Mouse (Mus musculus): ENCODE data around the gene Fkbpl. TPM values are rescaled to one million over a fixed set of nuclear protein-coding genes. Genes with fewer than 3 reads are reported as not detected.

Fkbpl gene
- total and polyA plus RNA-seq, 3 experiments: 6.4 to 7.0 TPM; not detected in 1

- H3K9ac ChIP-seq (ENCODE audit: control insufficient read depth, low read depth, low read length, poor library complexity, severe bottlenecking): no peak overlapping the region
- no peak for DNase-seq (ENCODE audit: low read depth, low spot score)
- no peaks in the 10 kb centered on the region for H3K9me3 ChIP-seq (replicated peaks; ENCODE audit: insufficient read depth, low read length)
- no peak for TF ChIP-seq GATA1 (IDR thresholded peaks at IDR 0.05; ENCODE audit: low read depth, low read length)
- TF ChIP-seq POLR2AphosphoS5 (IDR thresholded peaks at IDR 0.05; ENCODE audit: borderline replicate concordance, low read depth, low read length): no peak
- TF ChIP-seq KAT2A (conservative IDR thresholded peaks at IDR 0.05; ENCODE audit: low read depth, low read length): no peak
- no peak for TF ChIP-seq UBTF (IDR thresholded peaks at IDR 0.05; ENCODE audit: borderline replicate concordance, insufficient read depth, low read depth, low read length)
- no peak for TF ChIP-seq HCFC1 (IDR thresholded peaks at IDR 0.05; ENCODE audit: low read depth, low read length)
- no peak for TF ChIP-seq TBP (IDR thresholded peaks at IDR 0.05; ENCODE audit: low read depth, low read length)
- TF ChIP-seq MEF2A (IDR thresholded peaks at IDR 0.05; ENCODE audit: extremely low read depth, insufficient replicate concordance, low read depth, low read length, poor library complexity, severe bottlenecking): no peak
- no peak for TF ChIP-seq CTCF (IDR thresholded peaks at IDR 0.05 in 2 of 3, conservative IDR thresholded peaks at IDR 0.05 in 1 of 3; ENCODE audit: control insufficient read depth in 1 of 3, insufficient read depth in 1 of 3, low read depth in 2 of 3, low read length in 3 of 3, poor library complexity in 1 of 3, severe bottlenecking in 1 of 3)
- TF ChIP-seq TAL1 (IDR thresholded peaks at IDR 0.05; ENCODE audit: low read length): no peak
- TF ChIP-seq SMC3 (IDR thresholded peaks at IDR 0.05; ENCODE audit: low read depth, low read length): no peak
- no peak for TF ChIP-seq ZC3H11A (IDR thresholded peaks at IDR 0.05; ENCODE audit: low read depth, low read length)
- no peak for TF ChIP-seq ELF1 (IDR thresholded peaks at IDR 0.05; ENCODE audit: low read depth, low read length)
- TF ChIP-seq ZKSCAN1 (IDR thresholded peaks at IDR 0.05; ENCODE audit: low read depth, low read length): no peak
- TF ChIP-seq TCF12 (IDR thresholded peaks at IDR 0.05; ENCODE audit: low read depth, low read length): no peak
- no peaks in the 10 kb centered on the region for H3K27me3 ChIP-seq (ENCODE audit: control insufficient read depth in 1 of 2, insufficient read depth in 2 of 2, low read length in 2 of 2)
- no peaks in the 10 kb centered on the region for H3K79me2 ChIP-seq (ENCODE audit: control insufficient read depth, insufficient read depth, low read length, poor library complexity)
- no peak overlapping the region for H3K4me3 ChIP-seq (ENCODE audit: control insufficient read depth in 1 of 2, insufficient read depth in 1 of 2, low read depth in 2 of 2, low read length in 2 of 2)
- H3K36me3 ChIP-seq (ENCODE audit: control insufficient read depth in 1 of 2, insufficient read depth in 2 of 2, low read length in 2 of 2): no peaks in the 10 kb centered on the region
- H3K27ac ChIP-seq (ENCODE audit: control insufficient read depth, low read depth, low read length): no peak overlapping the region
- no peaks in the 10 kb centered on the region; a peak in 1 of 4 replicates for H3K4me1 ChIP-seq (ENCODE audit: control insufficient read depth in 1 of 2, insufficient read depth in 2 of 2, low read length in 2 of 2)
These were observed 36.6 kb downstream of the Fkbpl start for GRCm38 (mm10) chr17:34681132-34681571.

- Histone ChIP-seq H3K4me3 (ENCODE audit: control insufficient read depth in 1 of 2, insufficient read depth in 1 of 2, low read depth in 2 of 2, low read length in 2 of 2) (no peak overlapping the region), H3K36me3 (ENCODE audit: control insufficient read depth in 1 of 2, insufficient read depth in 2 of 2, low read length in 2 of 2) (no peaks in the 10 kb centered on the region), H3K9me3 (replicated peaks; ENCODE audit: insufficient read depth, low read length) (no peaks in the 10 kb centered on the region), H3K27ac (ENCODE audit: control insufficient read depth, low read depth, low read length) (no peak overlapping the region), H3K9ac (ENCODE audit: control insufficient read depth, low read depth, low read length, poor library complexity, severe bottlenecking) (no peak overlapping the region), H3K4me1 (ENCODE audit: control insufficient read depth in 1 of 2, insufficient read depth in 2 of 2, low read length in 2 of 2) (no peaks in the 10 kb centered on the region; a peak in 1 of 4 replicates), H3K27me3 (ENCODE audit: control insufficient read depth in 1 of 2, insufficient read depth in 2 of 2, low read length in 2 of 2) (no peaks in the 10 kb centered on the region), H3K79me2 (ENCODE audit: control insufficient read depth, insufficient read depth, low read length, poor library complexity) (no peaks in the 10 kb centered on the region)
- DNase-seq (ENCODE audit: low read depth, low spot score): peak; percentile 8
- TF ChIP-seq BHLHE40 (IDR thresholded peaks at IDR 0.05; ENCODE audit: borderline replicate concordance, low read depth, low read length) (no peak), CHD1 (IDR thresholded peaks at IDR 0.05; ENCODE audit: low read depth, low read length) (no peak), ELF1 (IDR thresholded peaks at IDR 0.05; ENCODE audit: low read depth, low read length) (no peak), USF1 (IDR thresholded peaks at IDR 0.05; ENCODE audit: low read depth, low read length) (no peak), ZNF384 (IDR thresholded peaks at IDR 0.05; ENCODE audit: low read depth, low read length) (no peak)
These were observed 37.4 kb downstream of the Fkbpl start for GRCm38 (mm10) chr17:34681881-34682536.
